Mouse (Mus musculus) myocyte (in vitro differentiated cells): Measurements from ENCODE around the gene Oas1a.

Experiments
- CEBPB ChIP-seq: IDR thresholded peaks from 2 replicates; pipeline ENCODE4 v1.6.1; 2011; ENCODE audit warnings: mild to moderate bottlenecking, moderate library complexity; ENCODE audit not compliant: poor library complexity, insufficient read depth, severe bottlenecking
- E2F4 ChIP-seq: IDR thresholded peaks from one replicate; pipeline ENCODE4 v1.6.1; 2011; ENCODE audit warnings: mild to moderate bottlenecking, control low read depth, moderate library complexity; ENCODE audit not compliant: insufficient read depth
- MAX ChIP-seq: IDR thresholded peaks from one replicate; pipeline ENCODE4 v1.6.1; 2011; ENCODE audit warnings: low read depth, mild to moderate bottlenecking, control low read depth
- MYOD1 ChIP-seq, 3 experiments: IDR thresholded peaks; one replicate each; pipeline ENCODE4 v1.6.1; 2011; ENCODE audit warnings: control low read depth in 2 of 3, low read depth in 2 of 3, mild to moderate bottlenecking in 2 of 3, moderate library complexity in 1 of 3; ENCODE audit not compliant: insufficient read length in 2 of 3, control insufficient read depth in 1 of 3
- MYOG ChIP-seq, 3 experiments: IDR thresholded peaks; one replicate each; pipeline ENCODE4 v1.6.1; 2011; ENCODE audit warnings: control low read depth in 2 of 3, low read depth in 2 of 3, mild to moderate bottlenecking in 2 of 3; ENCODE audit not compliant: insufficient read length in 2 of 3, control insufficient read depth in 1 of 3, insufficient read depth in 1 of 3
- POLR2A ChIP-seq: IDR thresholded peaks from one replicate; pipeline ENCODE4 v1.6.1; 2011; ENCODE audit warnings: low read depth, mild to moderate bottlenecking, control low read depth, moderate library complexity; ENCODE audit not compliant: insufficient read length
- POLR2AphosphoS2 ChIP-seq: IDR thresholded peaks from one replicate; pipeline ENCODE4 v1.6.1; 2011; ENCODE audit warnings: low read depth, control low read depth; ENCODE audit not compliant: insufficient read length
- REST ChIP-seq: IDR thresholded peaks from one replicate; pipeline ENCODE4 v1.6.1; 2011; ENCODE audit warnings: mild to moderate bottlenecking, control low read depth, moderate library complexity; ENCODE audit not compliant: insufficient read depth, insufficient read length
- SRF ChIP-seq: IDR thresholded peaks from one replicate; pipeline ENCODE4 v1.6.1; 2011; ENCODE audit warnings: low read depth; ENCODE audit not compliant: control insufficient read depth, insufficient read length
- TCF12 ChIP-seq: IDR thresholded peaks from one replicate; pipeline ENCODE4 v1.6.1; 2011; ENCODE audit warnings: mild to moderate bottlenecking, control low read depth; ENCODE audit not compliant: poor library complexity, insufficient read depth, severe bottlenecking
- TCF3 ChIP-seq: IDR thresholded peaks from one replicate; pipeline ENCODE4 v1.6.1; 2011; ENCODE audit warnings: low read depth, control low read depth; ENCODE audit not compliant: insufficient read length
- USF1 ChIP-seq: IDR thresholded peaks from one replicate; pipeline ENCODE4 v1.6.1; 2011; ENCODE audit warnings: low read depth, mild to moderate bottlenecking, control low read depth, moderate library complexity

GRCm38 (mm10) chr5:120890991-120891390 is 16.3 kb downstream of the Oas1a start:
- TF ChIP-seq TCF12, result no peak
- TF ChIP-seq POLR2A, result no peak
- TF ChIP-seq USF1, result no peak
- no peak for TF ChIP-seq CEBPB
- TF ChIP-seq E2F4, result no peak
- no peak for TF ChIP-seq MYOD1 (IDR thresholded peaks at IDR 0.05; ENCODE audit: control insufficient read depth in 1 of 3, insufficient read length in 2 of 3, low read depth in 2 of 3)
- TF ChIP-seq MAX, result no peak
- no peak for TF ChIP-seq MYOG (IDR thresholded peaks at IDR 0.05; ENCODE audit: control insufficient read depth in 1 of 3, insufficient read depth in 1 of 3, insufficient read length in 2 of 3, low read depth in 2 of 3)
- TF ChIP-seq REST, result no peak
- no peak for TF ChIP-seq POLR2AphosphoS2
- no peak for TF ChIP-seq TCF3
- no peak for TF ChIP-seq SRF
